Mouse (Mus musculus): ENCODE measurements around the gene Faim2.

Faim2 gene

GRCm38 (mm10) chr15:99505324-99506095 lies 22.5 kb downstream of the Faim2 start:
- peak; percentile 80 for DNase-seq

GRCm38 (mm10) chr15:99503256-99503655 lies 24.7 kb downstream of the Faim2 start:
- DNase-seq: no peak

GRCm38 (mm10) chr15:99502311-99502831 lies 25.6 kb downstream of the Faim2 start:
- DNase-seq: no peak

GRCm38 (mm10) chr15:99501292-99502260 lies 26.4 kb downstream of the Faim2 start:
- no peak for DNase-seq

- DNase-seq: peak; percentile 85
These were observed 27.6 kb downstream of the Faim2 start for GRCm38 (mm10) chr15:99500320-99500719.

- no peak for DNase-seq
These were observed 28.2 kb downstream of the Faim2 start for GRCm38 (mm10) chr15:99499726-99500125.

GRCm38 (mm10) chr15:99498781-99499180 lies 29.2 kb downstream of the Faim2 start:
- peak; percentile 82 for DNase-seq

GRCm38 (mm10) chr15:99498356-99498755 lies 29.6 kb downstream of the Faim2 start:
- DNase-seq: no peak

GRCm38 (mm10) chr15:99497527-99498242 lies 30.3 kb downstream of the Faim2 start:
- DNase-seq: peak; percentile 94

GRCm38 (mm10) chr15:99497061-99497460 lies 30.9 kb downstream of the Faim2 start:
- peak; percentile 78 for DNase-seq

GRCm38 (mm10) chr15:99484745-99485144 lies 43.2 kb downstream of the Faim2 start:
- DNase-seq: no peak

- DNase-seq: no peak
These were observed 52.2 kb downstream of the Faim2 start for GRCm38 (mm10) chr15:99475814-99476213.

- peak; percentile 92 for DNase-seq
These were observed 53.4 kb downstream of the Faim2 start, which contains the start of gene Bcdin3d for GRCm38 (mm10) chr15:99474576-99474926. Gene Bcdin3d (minus strand): TSS chr15:99474730.

- DNase-seq: peak; percentile 72
These were observed 54.0 kb downstream of the Faim2 start for GRCm38 (mm10) chr15:99473801-99474575.

GRCm38 (mm10) chr15:99472972-99473371 lies 55.0 kb downstream of the Faim2 start:
- no peak for DNase-seq

- no peak for DNase-seq
These were observed 56.3 kb downstream of the Faim2 start for GRCm38 (mm10) chr15:99471677-99472063.

- DNase-seq: peak; percentile 71
These were observed 56.8 kb downstream of the Faim2 start for GRCm38 (mm10) chr15:99470971-99471676.

GRCm38 (mm10) chr15:99470224-99470761 lies 57.7 kb downstream of the Faim2 start:
- DNase-seq: no peak

GRCm38 (mm10) chr15:99469736-99470135 lies 58.2 kb downstream of the Faim2 start:
- no peak for DNase-seq

GRCm38 (mm10) chr15:99469067-99469466 lies 58.9 kb downstream of the Faim2 start:
- DNase-seq: peak; percentile 95

- peak; percentile 74 for DNase-seq
These were observed 64.8 kb downstream of the Faim2 start for GRCm38 (mm10) chr15:99463194-99463593.

All from lung, postnatal 36 days (tissue).